Mouse (Mus musculus): ENCODE results near the gene Pola2. TPM values are rescaled to one million over a fixed set of nuclear protein-coding genes. Genes with fewer than 3 reads are reported as not detected.

Pola2 gene
- 10 to 100 TPM; 33.2 to 41.9 TPM for polyA plus RNA-seq (2012; fragmentation: generic; extraction: Trizol)

GRCm38 (mm10) chr19:5963883-5964562, at the start of gene Pola2:
Gene Pola2 (minus strand): TSS chr19:5964202.

DNA sequence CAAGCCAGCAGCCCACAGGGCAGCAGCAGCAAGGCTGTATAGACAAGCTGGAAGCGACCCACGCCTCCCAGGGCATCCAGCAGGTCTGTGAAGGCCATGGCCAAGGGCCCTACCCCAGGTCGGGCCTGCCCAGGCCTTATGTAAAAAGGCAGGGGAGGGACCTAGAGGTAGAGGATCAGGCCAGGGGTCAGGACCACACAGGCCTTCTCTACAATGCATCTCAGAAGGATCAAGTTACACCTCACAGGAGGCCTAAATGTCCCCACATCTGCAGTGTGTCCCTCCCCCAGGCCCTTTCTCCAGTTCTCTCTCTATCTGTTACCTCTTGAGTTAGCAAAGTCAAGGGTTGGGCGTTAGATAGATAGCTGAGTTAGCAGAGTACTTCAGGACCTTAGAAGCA, 22.0 kb upstream of the Pola2 start, which contains the start of gene Slc22a20:
Gene Slc22a20, minus strand, starts transcription at position 101 of the 400 bp plus-strand sequence.

DNA sequence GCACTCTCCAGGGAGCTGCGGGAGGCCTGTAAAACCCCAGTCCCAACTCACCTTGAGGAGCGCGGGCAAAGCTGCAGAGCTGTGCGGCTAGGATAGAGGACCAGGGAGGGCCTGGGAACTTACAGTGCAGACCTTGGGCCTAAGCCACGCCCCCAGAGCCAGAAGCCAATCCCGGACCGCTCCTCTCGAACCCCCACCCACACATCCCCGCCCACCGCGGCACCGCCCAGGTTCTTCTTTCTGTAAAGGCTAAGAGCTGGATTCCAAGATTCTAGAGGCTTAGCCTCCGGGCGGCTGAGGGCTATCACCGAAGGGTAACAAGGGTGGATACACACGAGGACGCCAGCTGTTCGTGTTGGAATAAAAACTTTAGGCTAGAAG, 39.3 kb downstream of the Pola2 start, which contains the start of gene Cdc42ep2:
Gene Cdc42ep2, minus strand, starts transcription at position 104 of the 381 bp plus-strand sequence.

DNA sequence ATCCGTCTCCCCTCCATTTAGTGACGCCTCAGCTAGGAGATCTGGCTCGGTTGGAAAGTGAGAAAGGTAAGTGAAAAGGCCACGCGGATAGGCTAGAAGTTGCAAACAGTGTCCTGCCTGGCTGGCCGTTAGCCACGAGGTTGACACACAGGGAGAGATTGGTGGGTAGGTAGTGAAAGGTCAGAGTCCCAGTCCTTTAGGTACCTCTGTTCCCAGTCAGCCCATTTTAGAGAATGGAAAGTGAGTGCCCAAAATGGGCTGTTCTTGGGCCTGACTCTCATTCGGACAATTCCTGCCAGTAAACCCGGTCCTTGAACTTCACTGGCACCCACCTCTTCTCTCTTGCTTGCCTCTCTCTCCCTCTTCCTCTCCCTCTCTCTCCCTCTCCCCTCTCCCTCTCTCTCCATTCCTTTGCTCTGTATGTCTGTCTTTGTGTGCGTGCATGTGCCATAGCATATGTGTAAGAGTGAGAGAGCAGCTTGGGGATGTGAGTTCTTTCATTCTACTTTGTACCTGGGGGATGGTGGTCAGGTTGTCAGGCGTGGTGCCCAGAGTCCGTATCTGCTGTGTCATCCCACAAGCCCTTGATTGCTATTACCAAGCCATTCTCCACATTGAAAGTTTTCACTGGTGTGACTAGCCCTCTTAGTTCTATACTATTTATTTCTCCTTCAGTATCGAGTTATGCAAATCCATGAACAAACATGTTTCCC, 50.8 kb downstream of the Pola2 start, which contains the start of gene Dpf2:
Gene Dpf2, minus strand, starts transcription at position 4 of the 713 bp plus-strand sequence.

DNA sequence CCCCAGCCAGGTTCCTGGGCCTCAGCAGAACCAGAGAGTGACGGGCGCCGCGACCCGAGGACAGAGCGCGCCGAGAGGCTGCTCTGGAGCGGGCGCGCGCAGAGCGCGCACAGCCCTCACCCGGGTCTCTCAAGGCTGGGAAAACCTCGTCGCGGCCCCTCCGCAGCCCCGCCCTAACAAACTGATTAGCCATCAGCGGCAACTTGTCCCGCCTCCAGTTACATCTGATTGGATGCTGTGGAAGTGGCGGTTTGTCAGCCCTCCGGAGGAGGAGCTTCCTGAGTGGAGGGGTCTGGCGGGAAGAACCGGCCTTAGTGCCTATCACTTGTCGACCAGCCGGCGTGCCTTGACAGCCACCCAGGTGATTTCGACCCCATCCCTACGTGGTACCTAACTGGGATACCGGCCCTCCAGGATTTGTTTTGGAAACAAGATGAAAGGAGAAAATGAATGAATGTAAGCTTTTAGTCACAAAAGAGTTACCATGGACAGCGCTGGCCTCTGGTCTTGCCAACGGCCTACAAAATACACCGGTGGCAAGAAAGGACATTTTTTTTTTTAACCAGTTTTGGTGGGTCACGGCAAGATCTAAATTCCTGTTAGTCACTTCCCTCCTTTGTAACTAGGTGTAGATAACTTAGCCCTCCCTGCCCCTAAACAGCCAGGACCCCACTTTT, 69.9 kb downstream of the Pola2 start, which contains the start of gene Tigd3:
Gene Tigd3, minus strand, starts transcription at position 148 of the 677 bp plus-strand sequence.

Other genes with a start within 250 kb of the Pola2 start
- gene Ehbp1l1, start 237.9 kb downstream of the Pola2 start, polyA plus RNA-seq (2012; fragmentation: generic; extraction: Trizol): 10 to 100 TPM; 24.1 to 35.5 TPM
- 100 to 1,000 TPM; 158 to 183 TPM for gene Fam89b, start 234.5 kb downstream of the Pola2 start, polyA plus RNA-seq (2012; fragmentation: generic; extraction: Trizol)
- gene Ltbp3, start 223.3 kb downstream of the Pola2 start, polyA plus RNA-seq (2012; fragmentation: generic; extraction: Trizol): 100 to 1,000 TPM; 107 to 343 TPM
- 10 to 100 TPM; 46.7 to 81.2 TPM for gene Scyl1, start 192.8 kb downstream of the Pola2 start, polyA plus RNA-seq (2012; fragmentation: generic; extraction: Trizol)
- gene Frmd8, start 88.9 kb downstream of the Pola2 start, polyA plus RNA-seq (2012; fragmentation: generic; extraction: Trizol): 10 to 100 TPM; 22.0 to 31.9 TPM
- gene Slc25a45, start 86.4 kb downstream of the Pola2 start, polyA plus RNA-seq (2012; fragmentation: generic; extraction: Trizol): 10 to 100 TPM in 1 of 2 experiments, 1 to 10 TPM in 1; 4.8 to 25.6 TPM
- gene Tigd3, start 70.1 kb downstream of the Pola2 start, polyA plus RNA-seq (2012; fragmentation: generic; extraction: Trizol): 1 to 10 TPM in 1 of 2 experiments, under 1 TPM in 1; 0.46 to 1.5 TPM
- 10 to 100 TPM; 36.2 to 93.5 TPM for gene Dpf2, start 51.2 kb downstream of the Pola2 start, polyA plus RNA-seq (2012; fragmentation: generic; extraction: Trizol)
- gene Cdc42ep2, start 39.4 kb downstream of the Pola2 start, polyA plus RNA-seq (2012; fragmentation: generic; extraction: Trizol): 10 to 100 TPM; 28.5 to 39.7 TPM
- under 1 TPM in 1 of 2 experiments, not detected in 1; 0.05 TPM for gene Slc22a20, start 21.9 kb upstream of the Pola2 start, polyA plus RNA-seq (2012; fragmentation: generic; extraction: Trizol)
- 100 to 1,000 TPM in 1 of 2 experiments, 10 to 100 TPM in 1; 54.3 to 106 TPM for gene Capn1, start 51.7 kb upstream of the Pola2 start, polyA plus RNA-seq (2012; fragmentation: generic; extraction: Trizol)
- gene Syvn1, start 82.4 kb upstream of the Pola2 start, polyA plus RNA-seq (2012; fragmentation: generic; extraction: Trizol): 10 to 100 TPM in 1 of 2 experiments, 1 to 10 TPM in 1; 8.1 to 37.0 TPM
- 10 to 100 TPM; 53.0 to 53.6 TPM for gene Mrpl49, start 93.6 kb upstream of the Pola2 start, polyA plus RNA-seq (2012; fragmentation: generic; extraction: Trizol)
- gene Fau, start 93.6 kb upstream of the Pola2 start, polyA plus RNA-seq (2012; fragmentation: generic; extraction: Trizol): 1,000 to 10,000 TPM; 3,123 to 6,609 TPM
- gene Znhit2, start 97.0 kb upstream of the Pola2 start, polyA plus RNA-seq (2012; fragmentation: generic; extraction: Trizol): 10 to 100 TPM; 47.8 to 81.5 TPM
- 10 to 100 TPM; 13.4 to 34.1 TPM for gene Tm7sf2, start 104.2 kb upstream of the Pola2 start, polyA plus RNA-seq (2012; fragmentation: generic; extraction: Trizol)
- 10 to 100 TPM; 86.8 to 98.3 TPM for gene Vps51, start 113.0 kb upstream of the Pola2 start, polyA plus RNA-seq (2012; fragmentation: generic; extraction: Trizol)
- gene Tmem262, start 115.8 kb upstream of the Pola2 start, polyA plus RNA-seq (2012; fragmentation: generic; extraction: Trizol): not detected
- 1 to 10 TPM in 1 of 2 experiments, under 1 TPM in 1; 0.12 to 1.5 TPM for gene Gm28374, start 118.1 kb upstream of the Pola2 start, polyA plus RNA-seq (2012; fragmentation: generic; extraction: Trizol)
- gene Zfpl1, start 120.8 kb upstream of the Pola2 start, polyA plus RNA-seq (2012; fragmentation: generic; extraction: Trizol): 100 to 1,000 TPM in 1 of 2 experiments, 10 to 100 TPM in 1; 97.2 to 129 TPM
- 10 to 100 TPM; 22.1 to 36.7 TPM for gene Cdca5, start 120.8 kb upstream of the Pola2 start, polyA plus RNA-seq (2012; fragmentation: generic; extraction: Trizol)
- under 1 TPM; 0.25 to 0.46 TPM for gene AC131692.1, start 130.2 kb upstream of the Pola2 start, polyA plus RNA-seq (2012; fragmentation: generic; extraction: Trizol)
- under 1 TPM; 0.07 to 0.28 TPM for gene Naaladl1, start 141.6 kb upstream of the Pola2 start, polyA plus RNA-seq (2012; fragmentation: generic; extraction: Trizol)
- gene Sac3d1, start 154.4 kb upstream of the Pola2 start, polyA plus RNA-seq (2012; fragmentation: generic; extraction: Trizol): 10 to 100 TPM; 28.4 to 46.8 TPM
- 10 to 100 TPM; 17.1 to 34.0 TPM for gene Snx15, start 164.1 kb upstream of the Pola2 start, polyA plus RNA-seq (2012; fragmentation: generic; extraction: Trizol)
- under 1 TPM in 1 of 2 experiments, not detected in 1; 0.14 TPM for gene Batf2, start 176.8 kb upstream of the Pola2 start, polyA plus RNA-seq (2012; fragmentation: generic; extraction: Trizol)
- 100 to 1,000 TPM; 112 to 164 TPM for gene Arl2, start 177.3 kb upstream of the Pola2 start, polyA plus RNA-seq (2012; fragmentation: generic; extraction: Trizol)
- gene Majin, start 220.2 kb upstream of the Pola2 start, polyA plus RNA-seq (2012; fragmentation: generic; extraction: Trizol): not detected

All from C3H10T1/2 (cell line).